Mouse (Mus musculus) liver, embryonic 14.5 days (tissue): ENCODE measurements around the gene Tpst1.

Source experiments
- CTCF ChIP-seq: IDR thresholded peaks from 2 replicates; pipeline ENCODE4 v1.5.1; 2016; ENCODE audit warnings: antibody characterized with exemption, low read depth, control low read depth
- EP300 ChIP-seq: IDR thresholded peaks from 2 replicates; pipeline ENCODE4 v1.6.1; 2016; ENCODE audit warnings: antibody characterized with exemption, low read depth

DNA sequence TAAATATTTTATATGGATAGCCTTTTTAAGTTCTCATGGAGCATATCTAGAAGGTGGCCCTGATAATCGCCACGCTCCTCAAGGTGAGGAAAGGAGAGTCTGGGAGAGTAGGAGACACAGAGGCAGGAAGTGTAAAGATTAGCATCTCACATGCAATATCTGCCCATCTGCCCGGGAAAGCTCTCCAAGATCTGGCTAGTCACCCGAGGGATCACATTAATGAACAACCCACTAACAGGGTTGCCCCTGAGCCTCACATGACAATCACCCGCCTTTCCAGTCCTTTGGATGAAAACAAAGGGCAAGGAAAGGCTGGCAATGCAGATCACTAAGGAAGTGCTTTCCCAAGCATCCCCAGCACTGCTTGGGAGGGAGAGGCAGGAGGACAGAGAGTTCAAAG, 46.0 kb upstream of the Tpst1 start:
- no peak for TF ChIP-seq EP300
- no peak for TF ChIP-seq CTCF
